20 mouse cellular contexts compared by ENCODE assay signal in the genomic region with DNA sequence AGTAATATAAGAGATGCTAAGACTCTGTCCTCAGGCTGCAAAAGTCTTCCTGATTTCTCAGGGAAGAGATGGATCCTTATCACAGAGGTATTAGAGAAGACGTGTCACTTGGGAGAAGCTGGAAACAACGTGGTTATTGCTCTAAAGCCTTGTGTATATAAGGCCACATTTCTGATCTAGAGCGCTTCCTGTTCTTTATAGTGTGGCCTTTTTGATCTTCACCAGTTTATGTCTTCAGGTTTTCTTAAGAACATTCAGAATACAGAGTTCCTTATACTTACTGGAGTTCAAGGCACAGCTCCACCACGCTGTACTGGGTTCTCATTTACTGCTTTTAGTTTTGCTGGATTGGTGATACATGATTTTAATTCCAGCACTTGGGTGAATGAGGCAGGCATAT.
"Had no signal": no experiment of that assay in that cellular context is flagged by ENCODE, and none has a peak within 500 bp of the region (broad histone marks: within the 10 kb centered on the region; RNA-seq: fewer than 3 reads in every experiment).

No protein-coding gene starts in this region.

- H3K27ac ChIP-seq: layer of hippocampus, adult 2 months; limb, embryonic 10.5 days; limb, embryonic 13.5 days; liver, embryonic 12.5 days; liver, embryonic 15.5 days; lung, embryonic 15.5 days; midbrain, embryonic 10.5 days; midbrain, embryonic 13.5 days; stomach, postnatal 0 days had no signal

- H3K27me3 ChIP-seq: limb, embryonic 13.5 days; liver, embryonic 12.5 days; liver, embryonic 15.5 days; lung, embryonic 15.5 days; megakaryocyte, embryonic 14.5 days; midbrain, embryonic 13.5 days had no signal

- H3K9ac ChIP-seq: limb, embryonic 13.5 days; liver, embryonic 12.5 days; liver, embryonic 15.5 days; lung, embryonic 15.5 days; midbrain, embryonic 13.5 days had no signal

- H3K4me3 ChIP-seq: layer of hippocampus, adult 2 months; limb, embryonic 10.5 days; limb, embryonic 13.5 days; liver, embryonic 12.5 days; liver, embryonic 15.5 days; lung, embryonic 15.5 days; megakaryocyte, embryonic 14.5 days; midbrain, embryonic 10.5 days; midbrain, embryonic 13.5 days; myocyte had no signal

- H3K4me1 ChIP-seq: lung, embryonic 15.5 days had no signal

- H3K4me2 ChIP-seq: limb, embryonic 13.5 days; liver, embryonic 12.5 days; liver, embryonic 15.5 days; lung, embryonic 15.5 days; midbrain, embryonic 13.5 days had no signal

- H3K36me3 ChIP-seq: limb, embryonic 10.5 days; limb, embryonic 13.5 days; liver, embryonic 12.5 days; liver, embryonic 15.5 days; lung, embryonic 15.5 days; midbrain, embryonic 10.5 days; midbrain, embryonic 13.5 days had no signal

- DNase-seq: kidney, adult 18-20 months; kidney, adult 9 months; kidney, postnatal 25 days; layer of hippocampus, adult 9-11 months; liver; lung, adult 18-20 months; lung, postnatal 10 days; lung, postnatal 36 days had no signal

- H3K9me3 ChIP-seq: limb, embryonic 10.5 days; limb, embryonic 13.5 days; liver, embryonic 12.5 days; liver, embryonic 15.5 days; lung, embryonic 15.5 days; megakaryocyte, embryonic 14.5 days; midbrain, embryonic 10.5 days; midbrain, embryonic 13.5 days had no signal

- ATAC-seq: liver, embryonic 12.5 days; midbrain, embryonic 13.5 days; midbrain, embryonic 16.5 days had no signal
